Mouse (Mus musculus): Measurements from ENCODE around the gene Srp54b. TPM values are rescaled to one million over a fixed set of nuclear protein-coding genes. Genes with fewer than 3 reads are reported as not detected.

The Srp54b gene
- polyA plus RNA-seq (2012; ENCODE audit: low replicate concordance): 49.4 and 87.8 TPM in 2 replicates

DNA sequence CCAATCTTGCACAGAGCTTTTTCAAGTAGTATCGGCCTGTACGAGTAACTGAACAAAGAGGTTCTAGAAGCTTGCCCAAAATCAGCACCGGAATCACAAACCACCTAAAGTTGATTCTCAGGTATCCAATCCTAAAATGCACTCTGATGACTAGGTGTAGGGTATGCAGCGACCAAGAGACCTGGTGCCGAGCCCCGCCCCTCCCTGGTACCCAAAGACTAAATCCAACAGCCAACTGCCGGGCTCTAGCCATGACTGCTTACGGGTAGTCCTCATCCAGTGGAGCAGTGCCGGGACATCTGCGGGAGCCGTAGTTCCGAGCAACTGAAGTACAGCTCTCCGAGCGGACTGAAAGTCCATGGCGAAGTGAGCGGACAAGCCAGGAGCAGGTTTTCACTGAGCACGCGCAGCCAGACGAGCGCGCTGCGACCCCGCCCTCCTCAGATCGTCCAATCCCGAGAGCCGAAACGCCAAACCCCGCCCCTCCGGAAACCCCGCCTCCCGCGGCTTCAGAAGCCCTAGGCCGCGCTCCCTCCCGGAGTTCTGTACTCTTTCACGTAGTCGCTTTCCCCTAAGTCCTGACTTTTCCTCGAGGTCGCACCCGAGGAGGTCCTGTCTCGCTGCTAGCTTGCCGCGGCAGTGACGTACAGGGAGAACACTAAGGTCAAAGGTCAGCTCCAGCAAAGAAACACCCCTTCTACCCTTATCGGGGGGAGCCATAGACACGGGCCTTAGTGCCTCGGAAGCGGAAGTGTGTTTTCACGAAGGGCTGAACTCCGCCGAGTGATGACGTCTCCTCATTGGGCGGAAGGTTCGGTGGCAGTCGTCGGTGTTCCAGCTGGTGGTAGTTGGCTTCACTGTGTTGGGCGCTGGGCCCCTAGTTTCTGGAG is at the start of gene Srp54b:
Gene Srp54b, plus strand, starts transcription at position 546 of the 890 bp plus-strand sequence.

GRCm38 (mm10) chr12:55124242-55124641 is 30.7 kb upstream of the Srp54b start, which contains the start of gene Fam177a:
TSS of gene Fam177a (plus strand) at chr12:55124469.

DNA sequence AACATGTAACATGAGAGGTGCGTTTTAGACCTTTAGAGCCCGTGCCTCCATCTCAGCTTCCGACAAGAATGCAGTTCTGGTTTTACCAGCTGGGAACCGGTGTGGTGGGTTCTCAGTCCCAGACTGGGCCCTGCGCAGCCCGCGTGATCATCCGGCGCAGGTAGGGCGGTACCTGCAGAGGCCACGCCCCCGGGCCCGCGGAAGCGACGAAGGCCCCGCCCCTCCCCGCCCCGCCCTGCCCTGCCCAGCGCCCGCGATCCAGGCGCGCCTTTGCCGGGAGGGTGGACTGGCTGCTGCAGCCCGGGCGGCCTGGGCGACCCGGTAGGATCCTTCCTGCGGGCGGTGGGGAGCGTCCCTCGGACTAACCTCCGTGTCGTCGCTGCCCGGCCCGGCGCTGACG is 44.4 kb downstream of the Srp54b start, which contains the start of gene 1700047I17Rik2:
Gene 1700047I17Rik2, plus strand, starts transcription at position 287 of the 400 bp plus-strand sequence.

DNA sequence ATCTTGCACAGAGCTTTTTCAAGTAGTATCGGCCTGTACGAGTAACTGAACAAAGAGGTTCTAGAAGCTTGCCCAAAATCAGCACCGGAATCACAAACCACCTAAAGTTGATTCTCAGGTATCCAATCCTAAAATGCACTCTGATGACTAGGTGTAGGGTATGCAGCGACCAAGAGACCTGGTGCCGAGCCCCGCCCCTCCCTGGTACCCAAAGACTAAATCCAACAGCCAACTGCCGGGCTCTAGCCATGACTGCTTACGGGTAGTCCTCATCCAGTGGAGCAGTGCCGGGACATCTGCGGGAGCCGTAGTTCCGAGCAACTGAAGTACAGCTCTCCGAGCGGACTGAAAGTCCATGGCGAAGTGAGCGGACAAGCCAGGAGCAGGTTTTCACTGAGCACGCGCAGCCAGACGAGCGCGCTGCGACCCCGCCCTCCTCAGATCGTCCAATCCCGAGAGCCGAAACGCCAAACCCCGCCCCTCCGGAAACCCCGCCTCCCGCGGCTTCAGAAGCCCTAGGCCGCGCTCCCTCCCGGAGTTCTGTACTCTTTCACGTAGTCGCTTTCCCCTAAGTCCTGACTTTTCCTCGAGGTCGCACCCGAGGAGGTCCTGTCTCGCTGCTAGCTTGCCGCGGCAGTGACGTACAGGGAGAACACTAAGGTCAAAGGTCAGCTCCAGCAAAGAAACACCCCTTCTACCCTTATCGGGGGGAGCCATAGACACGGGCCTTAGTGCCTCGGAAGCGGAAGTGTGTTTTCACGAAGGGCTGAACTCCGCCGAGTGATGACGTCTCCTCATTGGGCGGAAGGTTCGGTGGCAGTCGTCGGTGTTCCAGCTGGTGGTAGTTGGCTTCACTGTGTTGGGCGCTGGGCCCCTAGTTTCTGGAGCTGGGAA is 75.0 kb downstream of the Srp54b start, which contains the start of gene Srp54c:
Gene Srp54c, plus strand, starts transcription at position 543 of the 894 bp plus-strand sequence.

Other genes with a start within 250 kb of the Srp54b start
- 0.85 and 0.88 TPM in 2 replicates for gene Gm20403, start 168.6 kb upstream of the Srp54b start, polyA plus RNA-seq (2012; ENCODE audit: low replicate concordance)
- 20.8 and 36.6 TPM in 2 replicates for gene Baz1a, start 140.8 kb upstream of the Srp54b start, polyA plus RNA-seq (2012; ENCODE audit: low replicate concordance)
- 0.05 and 0.66 TPM in 2 replicates for gene 2700097O09Rik, start 75.0 kb upstream of the Srp54b start, polyA plus RNA-seq (2012; ENCODE audit: low replicate concordance)
- 1.1 and 1.2 TPM in 2 replicates for gene Srp54a, start 74.8 kb upstream of the Srp54b start, polyA plus RNA-seq (2012; ENCODE audit: low replicate concordance)
- 5.9 and 7.1 TPM in 2 replicates for gene Fam177a, start 30.6 kb upstream of the Srp54b start, polyA plus RNA-seq (2012; ENCODE audit: low replicate concordance)
- gene 1700047I17Rik2, start 44.5 kb downstream of the Srp54b start, polyA plus RNA-seq (2012; ENCODE audit: low replicate concordance): not detected in 2 replicates
- 0.39 and 2.1 TPM in 2 replicates for gene Srp54c, start 75.1 kb downstream of the Srp54b start, polyA plus RNA-seq (2012; ENCODE audit: low replicate concordance)
- 0.50 and 0.75 TPM in 2 replicates for gene 1110008L16Rik, start 144.5 kb downstream of the Srp54b start, polyA plus RNA-seq (2012; ENCODE audit: low replicate concordance)
- gene Ppp2r3c, start 147.9 kb downstream of the Srp54b start, polyA plus RNA-seq (2012; ENCODE audit: low replicate concordance): 0.17 and 1.3 TPM in 2 replicates
- gene Psma6, start 229.1 kb downstream of the Srp54b start, polyA plus RNA-seq (2012; ENCODE audit: low replicate concordance): 9.2 and 15.2 TPM in 2 replicates

All from hematopoietic multipotent progenitor cell, adult 10-12 weeks (in vitro differentiated cells).